Mouse (Mus musculus): ENCODE results near the gene Irf2bpl.

DNA sequence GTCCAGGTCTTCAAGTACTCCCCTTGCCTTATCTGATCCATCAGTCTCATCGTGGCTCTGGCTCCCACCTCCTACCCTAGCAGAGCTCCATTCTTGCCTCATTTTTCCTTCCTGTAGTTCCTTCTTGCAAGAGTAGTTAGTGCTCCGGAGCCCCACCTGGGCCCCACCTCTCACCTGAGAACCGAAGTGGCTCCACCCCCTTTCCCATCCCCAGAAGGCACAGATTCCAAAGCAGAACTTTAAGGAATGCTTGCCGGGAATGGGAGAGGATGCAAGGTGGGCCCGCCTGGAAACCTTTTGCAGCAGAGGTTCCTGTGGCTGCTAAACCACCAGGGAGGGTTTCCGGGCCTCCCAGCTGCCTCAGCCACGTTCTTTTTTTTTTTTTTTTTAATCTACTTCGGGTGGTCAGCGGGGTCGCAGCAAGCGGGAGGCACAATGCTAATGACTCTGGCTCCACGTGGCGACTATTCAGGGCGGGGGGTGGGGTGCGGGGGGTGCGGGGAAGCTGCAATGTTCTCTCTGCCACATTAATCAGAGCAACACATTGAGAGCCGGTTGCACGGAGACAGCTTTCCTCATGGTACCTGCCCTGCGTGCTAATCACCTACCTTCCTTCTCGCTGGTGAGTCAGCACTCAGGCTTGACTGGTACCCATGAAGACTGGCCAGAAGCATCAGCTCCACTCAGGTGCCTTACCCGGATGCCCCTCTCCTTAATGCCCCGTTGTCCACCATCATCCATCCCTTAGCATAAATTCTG is 27.9 kb upstream of the Irf2bpl start:
- TF ChIP-seq GATA1 (IDR thresholded peaks at IDR 0.05; ENCODE audit: borderline replicate concordance, low read length), result no peak
- TF ChIP-seq FLI1 (IDR thresholded peaks at IDR 0.05; ENCODE audit: low read length), result no peak

Measured in megakaryocyte, embryonic 14.5 days (primary cell).